Mouse (Mus musculus): ENCODE measurements at regions not wholly inside any gene's neighbourhood (a gene's known extent, or its start where the extent isn't known, plus 50 kb on each side); places are given as distances from the start of the nearest gene placed in this dataset.

GRCm38 (mm10) chr5:54888172-54888571 is 889.9 kb downstream of the Stim2 start:
- no peaks in the 10 kb centered on the region for H3K9me3 ChIP-seq

DNA sequence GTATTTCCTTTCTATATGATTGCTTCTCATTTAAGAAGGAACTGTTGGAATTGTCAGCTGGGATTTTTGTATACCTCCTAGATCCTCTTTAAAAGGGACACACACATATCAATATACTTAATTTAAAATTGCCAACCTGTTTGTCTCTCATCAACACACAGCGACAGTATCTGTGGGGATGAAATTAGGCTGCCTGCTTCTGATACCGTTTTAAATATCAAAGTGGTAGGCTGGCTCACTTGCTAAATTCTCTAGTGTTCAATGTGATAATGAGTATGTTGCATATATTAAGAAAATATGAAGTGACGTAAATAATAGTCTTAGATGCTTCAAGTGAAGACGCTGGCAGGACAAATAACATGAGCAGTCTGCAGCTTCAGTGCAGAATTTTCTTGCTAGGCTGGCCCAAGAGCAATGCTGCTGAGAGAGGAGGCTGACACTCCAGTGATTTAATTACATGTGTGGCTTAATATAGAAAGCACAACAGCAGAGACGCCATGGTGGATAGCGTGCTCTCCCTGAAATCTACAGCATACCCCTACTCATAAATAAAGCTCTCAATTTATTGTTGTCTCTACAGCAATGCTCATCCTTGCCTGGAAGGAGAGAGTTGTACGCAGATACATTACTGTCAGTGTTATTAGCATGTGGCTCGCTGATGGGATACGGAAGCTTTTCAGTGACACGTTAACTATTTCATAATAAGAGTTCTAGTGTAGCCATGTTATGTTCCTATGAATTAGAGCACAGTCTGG is 896.4 kb downstream of the Stim2 start:
- H3K36me3 ChIP-seq = no peaks in the 10 kb centered on the region
- 54% methylated on average over 10 of the region's 10 CpGs for WGBS
- H3K4me2 ChIP-seq (replicated peaks) = no peak overlapping the region; the same call in 1 of the 2 replicates
- H3K4me1 ChIP-seq (replicated peaks) = peaks cover 20% of the 10 kb centered on the region
- no peaks in the 10 kb centered on the region for H3K27me3 ChIP-seq
- ATAC-seq = peak; percentile 80
- H3K9ac ChIP-seq (replicated peaks) = peak overlapping the region; percentile 44; the same call in 1 of the 2 replicates
- no peaks in the 10 kb centered on the region for H3K9me3 ChIP-seq
- peak overlapping the region; percentile 67 for H3K27ac ChIP-seq
- H3K4me3 ChIP-seq (replicated peaks) = peak overlapping the region; percentile 6; the same call in 1 of the 2 replicates

More at GRCm38 (mm10) chr5:54888172-54888571, 889.9 kb downstream of the Stim2 start:
- no peaks in the 10 kb centered on the region for H3K27me3 ChIP-seq
- no peak for ATAC-seq
- H3K4me1 ChIP-seq (replicated peaks) = peaks cover 5% of the 10 kb centered on the region; the same call in 1 of the 2 replicates
- no peak overlapping the region for H3K4me2 ChIP-seq (replicated peaks)
- H3K27ac ChIP-seq = no peak overlapping the region
- H3K9ac ChIP-seq (replicated peaks) = no peak overlapping the region
- 86% methylated on average over 2 of the region's 2 CpGs for WGBS
- H3K36me3 ChIP-seq = no peaks in the 10 kb centered on the region
- no peak overlapping the region for H3K4me3 ChIP-seq (replicated peaks)
